Mouse (Mus musculus) liver, adult 2 months (tissue): ENCODE data around the gene Pglyrp3. TPM values are rescaled to one million over a fixed set of nuclear protein-coding genes. Genes with fewer than 3 reads are reported as not detected.
"Not testable (repeated sequence)": the region's sequence is repeated elsewhere in the genome, so short reads cannot be mapped to it uniquely, and the experiment has no call there.

Experiments used
- DNase-seq: peaks from one replicate; pipeline ENCODE4 v3.0.0-alpha.2; 2011; ENCODE audit warnings: low read depth, low spot score; ENCODE audit errors: extremely low read depth
- H3K27ac ChIP-seq: fragments of 200-500 bp; replicated peaks from 2 replicates; pipeline ENCODE4 v1.5.1; 2012; ENCODE audit warnings: low read depth, mild to moderate bottlenecking, control low read depth, inconsistent platforms, low read length; ENCODE audit not compliant: insufficient read depth
- H3K27me3 ChIP-seq: fragments of 200-500 bp; 2 replicates; pipeline ENCODE4 v1.6.1; 2012; ENCODE audit warnings: mild to moderate bottlenecking, moderate library complexity, low read length, inconsistent platforms; ENCODE audit not compliant: control insufficient read depth, insufficient read depth
- H3K36me3 ChIP-seq: fragments of 200-500 bp; 2 replicates; pipeline ENCODE4 v1.6.1; 2012; ENCODE audit warnings: low read length, inconsistent platforms; ENCODE audit not compliant: control insufficient read depth, insufficient read depth
- H3K4me1 ChIP-seq: fragments of 200-500 bp; 2 replicates; pipeline ENCODE4 v1.6.1; 2011; ENCODE audit warnings: low read length; ENCODE audit not compliant: control insufficient read depth, insufficient read depth
- H3K4me3 ChIP-seq: fragments of 200-500 bp; 2 replicates; pipeline ENCODE4 v1.5.1; 2011; ENCODE audit warnings: low read depth, mild to moderate bottlenecking, control low read depth, low read length, moderate library complexity; ENCODE audit not compliant: insufficient read depth
- H3K79me2 ChIP-seq: fragments of 200-500 bp; 2 replicates; pipeline ENCODE4 v1.6.1; 2012; ENCODE audit warnings: inconsistent platforms, mild to moderate bottlenecking, low read length, moderate library complexity; ENCODE audit not compliant: control insufficient read depth, insufficient read depth
- H3K9ac ChIP-seq: fragments of 200-500 bp; 2 replicates; pipeline ENCODE4 v1.6.1; 2012; ENCODE audit warnings: low read depth, mild to moderate bottlenecking, control low read depth, inconsistent platforms, low read length
- CTCF ChIP-seq: fragments of 200-500 bp; IDR thresholded peaks from 2 replicates; pipeline ENCODE4 v1.5.1; 2011; ENCODE audit warnings: low read depth, low read length, control low read depth
- POLR2A ChIP-seq: fragments of 200-500 bp; IDR thresholded peaks from 2 replicates; pipeline ENCODE4 v1.6.1; 2011; ENCODE audit warnings: low read length, control low read depth; ENCODE audit not compliant: insufficient read depth; ENCODE audit errors: extremely low read depth
- WGBS: fragments of 180-500 bp; shearing (Covaris S2); methylation state at CpG from one replicate; pipeline ENCODE4 v1.1.7; 2018; 5-methylcytosine and 5-hydroxymethylcytosine counted together
- polyA plus RNA-seq: library from polyadenylated mRNA; depleted of rRNA; stranded (reverse); fragments of >200 nt; gene quantifications from 2 replicates; pipeline ENCODE4 v1.2.3, GENCODE M21; 2012; rRNA removed
- total RNA-seq: library from RNA; depleted of rRNA; stranded (reverse); fragments of >200 nt; gene quantifications from 2 replicates; pipeline ENCODE4 v1.2.3, GENCODE M21; 2014; rRNA removed

The Pglyrp3 gene
- total RNA-seq: not detected in 2 replicates
- not detected in 2 replicates for polyA plus RNA-seq

- 76% methylated on average over 1 of the region's 1 CpGs for WGBS
- no peaks in the 10 kb centered on the region for H3K4me1 ChIP-seq
- TF ChIP-seq POLR2A: no peak
- TF ChIP-seq CTCF: no peak
- H3K4me3 ChIP-seq: no peak within 1 kb of the TSS
- no peaks in the 10 kb centered on the region for H3K79me2 ChIP-seq
- no peak for DNase-seq
- H3K27me3 ChIP-seq: no peaks in the 10 kb centered on the region
- no peak within 1 kb of the TSS for H3K9ac ChIP-seq
- no peaks in the 10 kb centered on the region for H3K36me3 ChIP-seq
- H3K27ac ChIP-seq: no peak within 1 kb of the TSS
Measured at GRCm38 (mm10) chr3:92014283-92014682, at the start of gene Pglyrp3. TSS of gene Pglyrp3 (plus strand) at chr3:92014583.

- DNase-seq: no peak
- no peaks in the 10 kb centered on the region for H3K27me3 ChIP-seq
- H3K27ac ChIP-seq: no peak overlapping the region
- H3K4me1 ChIP-seq: no peaks in the 10 kb centered on the region
- WGBS: 84% methylated on average over 1 of the region's 1 CpGs
- no peak overlapping the region for H3K9ac ChIP-seq
- H3K36me3 ChIP-seq: no peaks in the 10 kb centered on the region
- TF ChIP-seq CTCF: no peak
- no peak for TF ChIP-seq POLR2A
- no peak overlapping the region for H3K4me3 ChIP-seq
- H3K79me2 ChIP-seq: no peaks in the 10 kb centered on the region
Measured at GRCm38 (mm10) chr3:92011001-92011400, 3.4 kb upstream of the Pglyrp3 start.

- H3K9ac ChIP-seq, DNase-seq, H3K4me3 ChIP-seq, H3K79me2 ChIP-seq, H3K4me1 ChIP-seq, H3K36me3 ChIP-seq, H3K27ac ChIP-seq, H3K27me3 ChIP-seq: not testable (repeated sequence)
- WGBS: 50% methylated on average over 24 of the region's 24 CpGs
Measured at GRCm38 (mm10) chr3:92024541-92024940, 10.2 kb downstream of the Pglyrp3 start.

GRCm38 (mm10) chr3:92033203-92033602 lies 18.8 kb downstream of the Pglyrp3 start:
- no peak overlapping the region for H3K9ac ChIP-seq
- H3K27ac ChIP-seq: no peak overlapping the region
- H3K4me3 ChIP-seq: no peak overlapping the region
- no peaks in the 10 kb centered on the region for H3K4me1 ChIP-seq
- no peaks in the 10 kb centered on the region for H3K27me3 ChIP-seq
- no peaks in the 10 kb centered on the region for H3K36me3 ChIP-seq
- 43% methylated on average over 2 of the region's 2 CpGs for WGBS
- TF ChIP-seq CTCF: no peak
- no peak for DNase-seq
- H3K79me2 ChIP-seq: no peaks in the 10 kb centered on the region

- Histone ChIP-seq H3K9ac (no peak overlapping the region), H3K79me2 (no peaks in the 10 kb centered on the region), H3K4me1 (no peaks in the 10 kb centered on the region), H3K27ac (no peak overlapping the region), H3K36me3 (no peaks in the 10 kb centered on the region), H3K4me3 (no peak overlapping the region), H3K27me3 (no peaks in the 10 kb centered on the region)
- TF ChIP-seq CTCF: no peak
- no peak for DNase-seq
- WGBS: 48% methylated on average over 1 of the region's 1 CpGs
Measured at GRCm38 (mm10) chr3:92033892-92034291, 19.5 kb downstream of the Pglyrp3 start.

GRCm38 (mm10) chr3:92050382-92051054 lies 36.1 kb downstream of the Pglyrp3 start:
- Histone ChIP-seq H3K4me1 (no peaks in the 10 kb centered on the region), H3K9ac (no peak overlapping the region), H3K27me3 (0 out of 2 replicates have a peak, but pooled peaks cover 4% of the 10 kb centered on the region), H3K79me2 (no peaks in the 10 kb centered on the region), H3K27ac (no peak overlapping the region), H3K36me3 (no peaks in the 10 kb centered on the region), H3K4me3 (no peak overlapping the region)
- TF ChIP-seq POLR2A: no peak
- TF ChIP-seq CTCF: peak; percentile 19; the same call in 1 of the 2 replicates
- WGBS: 50% methylated on average over 6 of the region's 6 CpGs
- DNase-seq: peak; percentile 27
